ENCODE assay signal across 8 mouse cellular contexts in genomic region chr10:81319741-81320549, GRCm38 (mm10). TPM values are rescaled to one million over a fixed set of nuclear protein-coding genes. Genes with fewer than 3 reads are reported as not detected.
DNase-seq lines count a peak whose midpoint lies in the region; TF ChIP-seq lines count a peak whose summit lies in the region.

No protein-coding gene starts in this region.

- peaks cover 59% of the 10 kb centered on the region for H3K4me1 ChIP-seq in hindbrain, embryonic 10.5 days (replicated peaks)
- H3K4me1 ChIP-seq in liver, adult 2 months (ENCODE audit: control insufficient read depth, insufficient read depth, low read length) = peaks cover 18% of the 10 kb centered on the region
- H3K4me1 ChIP-seq in olfactory bulb, adult 2 months (ENCODE audit: control insufficient read depth, insufficient read depth, low read length) = peaks cover 24% of the 10 kb centered on the region

- H3K4me3 ChIP-seq in hindbrain, embryonic 10.5 days = peak overlapping the region; percentile 80
- H3K4me3 ChIP-seq in liver, adult 2 months (ENCODE audit: insufficient read depth, low read depth, low read length) = peak overlapping the region; percentile 36
- peak overlapping the region; percentile 91 for H3K4me3 ChIP-seq in olfactory bulb, adult 2 months (ENCODE audit: insufficient read depth, low read depth, low read length)

- peaks cover 67% of the 10 kb centered on the region for H3K36me3 ChIP-seq in hindbrain, embryonic 10.5 days
- H3K36me3 ChIP-seq in liver, adult 2 months (ENCODE audit: control insufficient read depth, insufficient read depth, low read length) = no peaks in the 10 kb centered on the region; the same call in 1 of the 2 replicates

- peak overlapping the region; percentile 96 for H3K27ac ChIP-seq in hindbrain, embryonic 10.5 days
- peak overlapping the region; percentile 74 for H3K27ac ChIP-seq in liver, adult 2 months (replicated peaks; ENCODE audit: insufficient read depth, low read depth, low read length)
- H3K27ac ChIP-seq in olfactory bulb, adult 2 months (ENCODE audit: insufficient read depth, low read depth, low read length) = peak overlapping the region; percentile 99

- peak overlapping the region; percentile 73 for H3K9ac ChIP-seq in liver, adult 2 months (ENCODE audit: low read depth, low read length)

- peaks cover 9% of the 10 kb centered on the region; the same call in 1 of the 2 replicates for H3K27me3 ChIP-seq in hindbrain, embryonic 10.5 days (ENCODE audit: insufficient read depth, poor library complexity, severe bottlenecking)
- H3K27me3 ChIP-seq in liver, adult 2 months (ENCODE audit: control insufficient read depth, insufficient read depth, low read length) = no peaks in the 10 kb centered on the region

- peaks cover 9% of the 10 kb centered on the region; the same call in 1 of the 2 replicates for H3K79me2 ChIP-seq in liver, adult 2 months (ENCODE audit: control insufficient read depth, insufficient read depth, low read length)

- peak; percentile 47 to 76 for DNase-seq in layer of hippocampus, postnatal 25 days (ENCODE audit: extremely low spot score in 1 of 2, low spot score in 1 of 2)
- no peak for DNase-seq in layer of hippocampus, adult 18-20 months (ENCODE audit: low spot score in 2 of 2)
- DNase-seq in WW6 (ENCODE audit: low read depth, low spot score) = peak; percentile 96
- DNase-seq in embryo, embryonic 11.5 days (ENCODE audit: low read depth, low spot score) = peak; percentile 97
- peak; percentile 98 for DNase-seq in hindbrain, embryonic 10.5 days (ENCODE audit: low spot score)
- DNase-seq in liver, adult 2 months (ENCODE audit: extremely low read depth, low read depth, low spot score) = no peak
- no peak for DNase-seq in right cerebral cortex, adult 18-20 months

- TF ChIP-seq POLR2A in liver, adult 2 months (IDR thresholded peaks at IDR 0.05; ENCODE audit: extremely low read depth, insufficient read depth, low read length) = 0 out of 2 replicates have a peak, but pooled peaks have one; percentile 33
- no peak for TF ChIP-seq POLR2A in olfactory bulb, adult 2 months (IDR thresholded peaks at IDR 0.05; ENCODE audit: insufficient read depth, low read depth, low read length)

- no peak for TF ChIP-seq CTCF in liver, adult 2 months (IDR thresholded peaks at IDR 0.05; ENCODE audit: low read depth, low read length)
- TF ChIP-seq CTCF in olfactory bulb, adult 2 months (IDR thresholded peaks at IDR 0.05; ENCODE audit: insufficient read depth, low read depth, low read length) = no peak

- 2% methylated on average over 38 of the region's 38 CpGs for WGBS in hindbrain, embryonic 10.5 days
- WGBS in liver, adult 2 months = 1% methylated on average over 38 of the region's 38 CpGs
- under 1% methylated on average over 38 of the region's 38 CpGs for whole genome bisulfite sequencing in olfactory bulb, adult 2 months

- H3K9me3 ChIP-seq in hindbrain, embryonic 10.5 days = no peaks in the 10 kb centered on the region

RNA-seq across cellular contexts. Expression of gene Cactin, which starts 1.0 kb away (rescaled TPM):
- 10 to 100 TPM; 28.1 to 30.0 TPM for total RNA-seq in layer of hippocampus, postnatal 25 days (2021)
- 10 to 100 TPM; 31.1 to 31.2 TPM for total RNA-seq in layer of hippocampus, adult 18-20 months (2021)
- polyA plus RNA-seq in hindbrain, embryonic 10.5 days (2016; fragmentation: Nextera tagmentation; extraction: Ambion mirVana) = 53.2 and 58.8 TPM in 2 replicates
- total RNA-seq in liver, adult 2 months (2014; rRNA removed) = 5.0 and 5.7 TPM in 2 replicates
- 12.8 and 14.1 TPM in 2 replicates for polyA plus RNA-seq in liver, adult 2 months (2012; rRNA removed)
- not detected in 2 replicates for polyA plus RNA-seq in olfactory bulb, adult 2 months (2012; ENCODE audit: insufficient read depth, insufficient read length, low replicate concordance, missing spikeins)

RNA-seq across cellular contexts. Expression of gene Tbxa2r, which starts 8.6 kb away (rescaled TPM):
- 1 to 10 TPM; 1.1 to 1.5 TPM for total RNA-seq in layer of hippocampus, postnatal 25 days (2021)
- total RNA-seq in layer of hippocampus, adult 18-20 months (2021) = 1 to 10 TPM in 1 of 2 experiments, under 1 TPM in 1; 0.74 to 1.0 TPM
- polyA plus RNA-seq in hindbrain, embryonic 10.5 days (2016; fragmentation: Nextera tagmentation; extraction: Ambion mirVana) = 3.3 and 3.6 TPM in 2 replicates
- total RNA-seq in liver, adult 2 months (2014; rRNA removed) = 0.37 and 0.81 TPM in 2 replicates
- polyA plus RNA-seq in liver, adult 2 months (2012; rRNA removed) = 3.8 and 4.0 TPM in 2 replicates
- not detected in 2 replicates for polyA plus RNA-seq in olfactory bulb, adult 2 months (2012; ENCODE audit: insufficient read depth, insufficient read length, low replicate concordance, missing spikeins)

RNA-seq across cellular contexts. Expression of gene Gipc3, which starts 23.1 kb away (rescaled TPM):
- total RNA-seq in layer of hippocampus, postnatal 25 days (2021) = 1 to 10 TPM; 1.6 to 1.9 TPM
- total RNA-seq in layer of hippocampus, adult 18-20 months (2021) = 1 to 10 TPM; 1.8 TPM
- polyA plus RNA-seq in hindbrain, embryonic 10.5 days (2016; fragmentation: Nextera tagmentation; extraction: Ambion mirVana) = not detected in 2 replicates
- under 0.01 and 0.27 TPM in 2 replicates for total RNA-seq in liver, adult 2 months (2014; rRNA removed)
- polyA plus RNA-seq in liver, adult 2 months (2012; rRNA removed) = 0.51 and 0.57 TPM in 2 replicates
- polyA plus RNA-seq in olfactory bulb, adult 2 months (2012; ENCODE audit: insufficient read depth, insufficient read length, low replicate concordance, missing spikeins) = not detected in 2 replicates

RNA-seq across cellular contexts. Expression of gene Pip5k1c, which starts 27.2 kb away (rescaled TPM):
- total RNA-seq in layer of hippocampus, postnatal 25 days (2021) = 100 to 1,000 TPM; 306 to 318 TPM
- 100 to 1,000 TPM; 303 to 304 TPM for total RNA-seq in layer of hippocampus, adult 18-20 months (2021)
- polyA plus RNA-seq in hindbrain, embryonic 10.5 days (2016; fragmentation: Nextera tagmentation; extraction: Ambion mirVana) = 62.1 and 78.5 TPM in 2 replicates
- 7.4 and 10.0 TPM in 2 replicates for total RNA-seq in liver, adult 2 months (2014; rRNA removed)
- polyA plus RNA-seq in liver, adult 2 months (2012; rRNA removed) = 25.8 and 30.1 TPM in 2 replicates
- polyA plus RNA-seq in olfactory bulb, adult 2 months (2012; ENCODE audit: insufficient read depth, insufficient read length, low replicate concordance, missing spikeins) = 935 TPM in 1 of 2 replicates, not detected in the other

RNA-seq across cellular contexts. Expression of gene Tjp3, which starts 28.6 kb away (rescaled TPM):
- 1 to 10 TPM in 1 of 2 experiments, under 1 TPM in 1; 0.86 to 1.2 TPM for total RNA-seq in layer of hippocampus, postnatal 25 days (2021)
- 1 to 10 TPM in 1 of 2 experiments, under 1 TPM in 1; 0.62 to 1.7 TPM for total RNA-seq in layer of hippocampus, adult 18-20 months (2021)
- 7.0 and 9.0 TPM in 2 replicates for polyA plus RNA-seq in hindbrain, embryonic 10.5 days (2016; fragmentation: Nextera tagmentation; extraction: Ambion mirVana)
- 7.6 and 7.7 TPM in 2 replicates for total RNA-seq in liver, adult 2 months (2014; rRNA removed)
- 24.2 and 32.0 TPM in 2 replicates for polyA plus RNA-seq in liver, adult 2 months (2012; rRNA removed)
- polyA plus RNA-seq in olfactory bulb, adult 2 months (2012; ENCODE audit: insufficient read depth, insufficient read length, low replicate concordance, missing spikeins) = not detected in 2 replicates

Comparison
In these comparisons a context has a peak if more than half of its experiments do, and no peak if none do; other contexts are left out.
1. DNase-seq: peak in layer of hippocampus, postnatal 25 days (2 of 2), WW6 (single experiment), embryo, embryonic 11.5 days (single experiment) and hindbrain, embryonic 10.5 days (single experiment); none in layer of hippocampus, adult 18-20 months (0 of 2), liver, adult 2 months (single experiment) and right cerebral cortex, adult 18-20 months (single experiment).
2. H3K4me3 ChIP-seq: peak in every context shown above with its lines; median percentile 91 in olfactory bulb, adult 2 months; 80 in hindbrain, embryonic 10.5 days; 36 in liver, adult 2 months.
3. Peak in every context shown above with its lines, with median percentiles within 50 percentile points of each other: H3K27ac ChIP-seq.